Mouse (Mus musculus) E14TG2a.4 (cell line): ENCODE results near the gene Tmem50b.

Experiments used
- CTCF ChIP-seq: conservative IDR thresholded peaks from 2 replicates; pipeline ENCODE4 v1.5.1; 2014; ENCODE audit warnings: low read length
- NANOG ChIP-seq: IDR thresholded peaks from 2 replicates; pipeline ENCODE4 v1.6.1; 2014; ENCODE audit warnings: borderline replicate concordance, low read length, mixed read lengths
- POU5F1 ChIP-seq: IDR thresholded peaks from 2 replicates; pipeline ENCODE4 v1.6.1; 2014; ENCODE audit warnings: low read length, borderline replicate concordance

- TF ChIP-seq CTCF (no peak), POU5F1 (no peak), NANOG (no peak)
These were observed 69.0 kb downstream of the Tmem50b start for GRCm38 (mm10) chr16:91528578-91528977.
